Mouse (Mus musculus): Measurements from ENCODE around the gene Bmp7.
A peak's percentile ranks its signal among the peaks of the same experiment; 100 is the strongest.

The Bmp7 gene

GRCm38 (mm10) chr2:172860593-172860992 lies 79.5 kb downstream of the Bmp7 start:
- peak; percentile 34 to 45 for DNase-seq (ENCODE audit: inconsistent age in 2 of 2, low spot score in 1 of 2)

GRCm38 (mm10) chr2:172860104-172860503 lies 80.0 kb downstream of the Bmp7 start:
- DNase-seq (ENCODE audit: inconsistent age in 2 of 2, low spot score in 1 of 2): peak; percentile 89 to 90

- no peak for DNase-seq (ENCODE audit: inconsistent age in 2 of 2, low spot score in 1 of 2)
These were observed 83.1 kb downstream of the Bmp7 start for GRCm38 (mm10) chr2:172857048-172857447.

- DNase-seq (ENCODE audit: inconsistent age in 2 of 2, low spot score in 1 of 2): no peak
These were observed 83.6 kb downstream of the Bmp7 start for GRCm38 (mm10) chr2:172856549-172856948.

- peak; percentile 65 to 69 for DNase-seq (ENCODE audit: inconsistent age in 2 of 2, low spot score in 1 of 2)
These were observed 86.0 kb downstream of the Bmp7 start for GRCm38 (mm10) chr2:172854136-172854535.

GRCm38 (mm10) chr2:172851773-172852172 lies 88.3 kb downstream of the Bmp7 start:
- DNase-seq (ENCODE audit: inconsistent age in 2 of 2, low spot score in 1 of 2): no peak

GRCm38 (mm10) chr2:172848193-172848592 lies 91.9 kb downstream of the Bmp7 start:
- DNase-seq (ENCODE audit: inconsistent age in 2 of 2, low spot score in 1 of 2): peak; percentile 54 to 83

- DNase-seq (ENCODE audit: inconsistent age in 2 of 2, low spot score in 1 of 2): no peak
These were observed 93.9 kb downstream of the Bmp7 start for GRCm38 (mm10) chr2:172846311-172846575.

GRCm38 (mm10) chr2:172845536-172846310 lies 94.4 kb downstream of the Bmp7 start:
- no peak for DNase-seq (ENCODE audit: inconsistent age in 2 of 2, low spot score in 1 of 2)

GRCm38 (mm10) chr2:172843903-172844302 lies 96.2 kb downstream of the Bmp7 start:
- no peak for DNase-seq (ENCODE audit: inconsistent age in 2 of 2, low spot score in 1 of 2)

GRCm38 (mm10) chr2:172842306-172842705 lies 97.8 kb downstream of the Bmp7 start:
- DNase-seq (ENCODE audit: inconsistent age in 2 of 2, low spot score in 1 of 2): no peak

- DNase-seq (ENCODE audit: inconsistent age in 2 of 2, low spot score in 1 of 2): peak; percentile 66 to 74
These were observed 99.0 kb downstream of the Bmp7 start for GRCm38 (mm10) chr2:172840905-172841750.

GRCm38 (mm10) chr2:172839317-172839980 lies 100.7 kb downstream of the Bmp7 start:
- no peak for DNase-seq (ENCODE audit: inconsistent age in 2 of 2, low spot score in 1 of 2)

- DNase-seq (ENCODE audit: inconsistent age in 2 of 2, low spot score in 1 of 2): no peak
These were observed 103.6 kb downstream of the Bmp7 start for GRCm38 (mm10) chr2:172836516-172836915.

- peak; percentile 45 to 71 for DNase-seq (ENCODE audit: inconsistent age in 2 of 2, low spot score in 1 of 2)
These were observed 106.9 kb downstream of the Bmp7 start for GRCm38 (mm10) chr2:172833196-172833595.

GRCm38 (mm10) chr2:172831762-172832161 lies 108.4 kb downstream of the Bmp7 start:
- DNase-seq (ENCODE audit: inconsistent age in 2 of 2, low spot score in 1 of 2): peak; percentile 87 to 93

- peak; percentile 84 to 95 for DNase-seq (ENCODE audit: inconsistent age in 2 of 2, low spot score in 1 of 2)
These were observed 109.0 kb downstream of the Bmp7 start for GRCm38 (mm10) chr2:172831133-172831532.

GRCm38 (mm10) chr2:172828229-172828628 lies 111.9 kb downstream of the Bmp7 start:
- no peak for DNase-seq (ENCODE audit: inconsistent age in 2 of 2, low spot score in 1 of 2)

GRCm38 (mm10) chr2:172827564-172827963 lies 112.6 kb downstream of the Bmp7 start:
- peak in 1 of 2 experiments; percentile 62 for DNase-seq (ENCODE audit: inconsistent age in 2 of 2, low spot score in 1 of 2)

- no peak for DNase-seq (ENCODE audit: inconsistent age in 2 of 2, low spot score in 1 of 2)
These were observed 114.4 kb downstream of the Bmp7 start for GRCm38 (mm10) chr2:172825785-172826145.

GRCm38 (mm10) chr2:172824906-172825784 lies 115.0 kb downstream of the Bmp7 start:
- DNase-seq (ENCODE audit: inconsistent age in 2 of 2, low spot score in 1 of 2): peak; percentile 38 to 62
